Comparison of ENCODE assay signal across 32 mouse cellular contexts in the genomic region with DNA sequence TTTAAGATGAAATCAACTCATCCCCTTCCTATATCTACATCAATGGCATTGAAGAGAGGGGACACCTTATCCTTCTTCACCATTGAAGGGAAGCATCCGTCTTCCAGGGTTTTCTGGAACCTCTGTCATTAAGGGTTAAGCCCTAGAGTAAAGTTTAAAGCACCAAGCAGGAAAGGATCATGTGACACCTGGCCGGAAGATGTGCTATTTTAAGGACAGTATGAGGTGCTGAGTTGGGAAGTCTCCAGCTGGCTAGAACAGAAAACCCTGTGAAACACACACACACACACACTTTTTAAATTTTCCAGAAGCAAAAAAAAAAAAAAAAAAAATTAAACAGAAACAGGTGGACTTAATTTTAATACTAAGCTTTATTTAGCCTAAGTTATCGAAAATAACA. TPM values are rescaled to one million over a fixed set of nuclear protein-coding genes. Genes with fewer than 3 reads are reported as not detected.
DNase-seq lines count a peak whose midpoint lies in the region; TF ChIP-seq lines count a peak whose summit lies in the region.
"Had no signal": no experiment of that assay in that cellular context is flagged by ENCODE, and none has a peak within 500 bp of the region (broad histone marks: within the 10 kb centered on the region; RNA-seq: fewer than 3 reads in every experiment).

No protein-coding gene starts in this region.

- H3K4me3 ChIP-seq in kidney, adult 2 months (ENCODE audit: insufficient read depth, low read depth, low read length) = no peak overlapping the region
- H3K4me3 ChIP-seq in brown adipose tissue, adult 24 weeks (ENCODE audit: insufficient read depth, low read depth, low read length) = no peak overlapping the region
- H3K4me3 ChIP-seq: embryonic facial prominence, embryonic 13.5 days; hindbrain, embryonic 15.5 days; limb, embryonic 15.5 days; liver, embryonic 15.5 days; stomach, embryonic 15.5 days had no signal

- 53% methylated on average over 3 of the region's 3 CpGs for WGBS in kidney, adult 2 months

- DNase-seq in gastrocnemius, postnatal 14 days = peak; percentile 18
- DNase-seq in gastrocnemius, postnatal 25 days = no peak
- DNase-seq in kidney, adult 2 months = peak; percentile 46
- no peak for DNase-seq in kidney, postnatal 10 days
- peak; percentile 61 to 66 for DNase-seq in heart, postnatal 10 days
- DNase-seq in lung, adult 18-20 months = no peak
- no peak for DNase-seq in lung, postnatal 10 days
- DNase-seq: adrenal gland, adult 2 months; B cell, adult 2 months; cerebellum, adult 18-20 months; cerebellum, postnatal 25 days; kidney, adult 8-10 months; kidney, postnatal 14 days; left cerebral cortex, postnatal 4 days had no signal

- no peak for TF ChIP-seq POLR2A in kidney, adult 2 months (IDR thresholded peaks at IDR 0.05; ENCODE audit: low read depth, low read length)

- TF ChIP-seq CTCF in kidney, adult 2 months (conservative IDR thresholded peaks at IDR 0.05; ENCODE audit: insufficient read depth, insufficient read length, low read depth, low read length) = no peak

- H3K27me3 ChIP-seq in kidney, adult 2 months (replicated peaks; ENCODE audit: control insufficient read depth, insufficient read depth, low read length) = no peaks in the 10 kb centered on the region
- H3K27me3 ChIP-seq: CH12.LX; embryonic facial prominence, embryonic 13.5 days; hindbrain, embryonic 15.5 days; limb, embryonic 15.5 days; liver, embryonic 15.5 days; Patski; stomach, embryonic 15.5 days had no signal

- H3K27ac ChIP-seq in kidney, adult 2 months (ENCODE audit: insufficient read depth, low read depth, low read length) = no peak overlapping the region
- peak overlapping the region; percentile 6 for H3K27ac ChIP-seq in brown adipose tissue, adult 24 weeks (replicated peaks; ENCODE audit: low read depth, low read length)
- H3K27ac ChIP-seq: embryonic facial prominence, embryonic 13.5 days; hindbrain, embryonic 15.5 days; limb, embryonic 15.5 days; liver, embryonic 15.5 days; stomach, embryonic 15.5 days had no signal

- 0 out of 2 replicates have a peak, but pooled peaks cover 5% of the 10 kb centered on the region for H3K4me1 ChIP-seq in kidney, adult 2 months (ENCODE audit: control insufficient read depth, insufficient read depth, low read length)
- peaks cover 36% of the 10 kb centered on the region for H3K4me1 ChIP-seq in brown adipose tissue, adult 24 weeks (ENCODE audit: control insufficient read depth, insufficient read depth, insufficient read length, low read length)
- H3K4me1 ChIP-seq: liver, embryonic 15.5 days had no signal

- intact Hi-C loops in gastrocnemius, postnatal 14 days (cut with DNase I; ENCODE audit: low total_unique reads) = no loop called here
- intact Hi-C loops in heart, postnatal 10 days (cut with DNase I) = no loop called here

- H3K36me3 ChIP-seq in kidney, adult 2 months (ENCODE audit: control insufficient read depth, insufficient read depth, low read length) = no peaks in the 10 kb centered on the region
- H3K36me3 ChIP-seq: embryonic facial prominence, embryonic 13.5 days; G1E; hindbrain, embryonic 15.5 days; limb, embryonic 15.5 days; liver, embryonic 15.5 days; stomach, embryonic 15.5 days had no signal

RNA-seq across cellular contexts. Expression of a gene that starts 15.9 kb away (rescaled TPM):
- under 1 TPM in 1 of 2 experiments, not detected in 1; 0.04 TPM for total RNA-seq in gastrocnemius, postnatal 14 days (2021)
- under 1 TPM in 1 of 2 experiments, not detected in 1; 0.08 TPM for total RNA-seq in gastrocnemius, postnatal 25 days (2021)
- polyA plus RNA-seq in kidney, adult 2 months (2012; rRNA removed) = 0.92 and 1.8 TPM in 2 replicates
- not detected in 2 replicates for polyA plus RNA-seq in brown adipose tissue, adult 24 weeks (2012; ENCODE audit: insufficient read depth, insufficient read length, missing spikeins)
- not detected for total RNA-seq in heart, postnatal 10 days (2021)
- total RNA-seq: adrenal gland, adult 2 months; CH12.LX; gastrocnemius, postnatal 4 days; hematopoietic stem cell, adult 5-6 weeks; layer of hippocampus, adult 18-20 months; left cerebral cortex, adult 8-10 months; left cerebral cortex, postnatal 4 days; midbrain, postnatal 0 days had no signal
- polyA plus RNA-seq: adrenal gland, adult 2 months; embryonic facial prominence, embryonic 13.5 days; forebrain, embryonic 14.5 days; G1E; hindbrain, embryonic 15.5 days; limb, embryonic 15.5 days; lung, postnatal 0 days; midbrain, embryonic 11.5 days; midbrain, postnatal 0 days; neural tube, embryonic 14.5 days had no signal

Comparison
In these comparisons a context has a peak if more than half of its experiments do, and no peak if none do; other contexts are left out.
1. DNase-seq: peak in gastrocnemius, postnatal 14 days (single experiment), kidney, adult 2 months (single experiment) and heart, postnatal 10 days (2 of 2); none in gastrocnemius, postnatal 25 days (single experiment), kidney, postnatal 10 days (single experiment), lung, adult 18-20 months (0 of 2) and lung, postnatal 10 days (single experiment).